Mouse (Mus musculus) neural tube, embryonic 13.5 days (tissue): ENCODE data around the gene Dtl. TPM values are rescaled to one million over a fixed set of nuclear protein-coding genes. Genes with fewer than 3 reads are reported as not detected.

Source experiments
- ATAC-seq: fragments of 200-750 bp; cut with Nextera tagmentation; 2 replicates; pipeline ENCODE4 v1.8.0; 2017; ENCODE audit warnings: low read depth, mild to moderate bottlenecking, moderate TSS enrichment, moderate library complexity
- H3K27ac ChIP-seq: fragments of 300-500 bp; sonication (generic); replicated peaks from 2 replicates; pipeline ENCODE4 v1.5.1; 2015; ENCODE audit warnings: moderate library complexity, mild to moderate bottlenecking, inconsistent platforms
- H3K27me3 ChIP-seq: fragments of 300-500 bp; sonication (generic); 2 replicates; pipeline ENCODE4 v1.6.1; 2015; ENCODE audit warnings: mild to moderate bottlenecking, inconsistent platforms
- H3K36me3 ChIP-seq: fragments of 300-500 bp; sonication (generic); 2 replicates; pipeline ENCODE4 v1.6.1; 2015; ENCODE audit warnings: mild to moderate bottlenecking, inconsistent platforms
- H3K4me1 ChIP-seq: fragments of 300-500 bp; sonication (generic); replicated peaks from 2 replicates; pipeline ENCODE4 v1.6.1; 2015; ENCODE audit warnings: inconsistent platforms
- H3K4me2 ChIP-seq: fragments of 300-500 bp; sonication (generic); 2 replicates; pipeline ENCODE4 v1.6.1; 2015; ENCODE audit warnings: inconsistent platforms, mild to moderate bottlenecking, moderate library complexity
- H3K4me3 ChIP-seq: fragments of 300-500 bp; sonication (generic); 2 replicates; pipeline ENCODE4 v1.5.1; 2015; ENCODE audit warnings: mild to moderate bottlenecking, inconsistent platforms
- H3K9ac ChIP-seq: fragments of 300-500 bp; sonication (generic); 2 replicates; pipeline ENCODE4 v1.6.1; 2015; ENCODE audit warnings: moderate library complexity, mild to moderate bottlenecking, inconsistent platforms
- H3K9me3 ChIP-seq: fragments of 300-500 bp; sonication (generic); 2 replicates; pipeline ENCODE4 v1.6.1; 2016; ENCODE audit warnings: inconsistent platforms
- WGBS: fragments of 180-500 bp; shearing (Covaris S2); methylation state at CpG from one replicate; pipeline ENCODE4 v1.1.7; 2015; 5-methylcytosine and 5-hydroxymethylcytosine counted together
- polyA plus RNA-seq: library from polyadenylated mRNA; unstranded; fragments of >200 nt; fragmentation: Nextera tagmentation; extraction: Ambion mirVana; gene quantifications from 2 replicates; pipeline ENCODE4 v1.2.1, GENCODE M21; 2015

The Dtl gene
- polyA plus RNA-seq, 1 experiment from 2014 or later, result 6.5 TPM

GRCm38 (mm10) chr1:191513195-191513594 is 62.1 kb downstream of the Dtl start:
- Histone ChIP-seq H3K4me3 (no peak overlapping the region), H3K9ac (no peak overlapping the region), H3K27me3 (no peaks in the 10 kb centered on the region), H3K9me3 (no peaks in the 10 kb centered on the region), H3K36me3 (no peaks in the 10 kb centered on the region), H3K4me1 (no peaks in the 10 kb centered on the region), H3K4me2 (no peak overlapping the region), H3K27ac (no peak overlapping the region)
- WGBS, result 89% methylated on average over 4 of the region's 4 CpGs
- ATAC-seq, result no peak

- no peak overlapping the region for H3K4me3 ChIP-seq
Measured at GRCm38 (mm10) chr1:191512383-191512782, 63.0 kb downstream of the Dtl start.

DNA sequence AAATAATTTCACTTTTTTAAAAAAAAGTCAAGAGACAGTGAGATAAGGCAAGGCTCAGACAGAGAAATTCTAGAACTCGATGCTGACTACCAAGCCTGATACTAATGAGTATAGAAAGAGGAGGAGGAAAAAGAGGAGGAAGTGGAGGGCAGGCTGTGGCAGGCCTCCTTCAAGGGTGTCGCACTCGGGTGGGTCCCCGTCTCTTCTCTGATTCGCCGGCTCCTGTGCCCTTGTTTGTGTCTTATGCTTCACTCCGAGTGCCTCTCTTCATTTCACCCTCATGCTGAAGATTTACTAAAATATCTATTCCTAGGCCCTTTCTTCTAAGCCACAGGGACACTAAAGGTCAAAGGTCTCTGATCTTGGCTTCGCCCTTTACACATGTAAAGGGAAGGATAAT is 63.8 kb downstream of the Dtl start:
- Histone ChIP-seq H3K27ac (no peak overlapping the region), H3K36me3 (no peaks in the 10 kb centered on the region), H3K4me3 (no peak overlapping the region), H3K4me2 (no peak overlapping the region), H3K9me3 (no peaks in the 10 kb centered on the region), H3K27me3 (no peaks in the 10 kb centered on the region), H3K4me1 (no peaks in the 10 kb centered on the region), H3K9ac (no peak overlapping the region)
- 87% methylated on average over 8 of the region's 8 CpGs for WGBS
- no peak for ATAC-seq

More at GRCm38 (mm10) chr1:191512383-191512782, 63.0 kb downstream of the Dtl start:
- no peaks in the 10 kb centered on the region for H3K4me1 ChIP-seq
- no peaks in the 10 kb centered on the region for H3K27me3 ChIP-seq
- no peak overlapping the region for H3K4me2 ChIP-seq
- H3K27ac ChIP-seq, result no peak overlapping the region
- H3K9me3 ChIP-seq, result no peaks in the 10 kb centered on the region
- no peak overlapping the region for H3K9ac ChIP-seq
- WGBS, result 85% methylated on average over 4 of the region's 4 CpGs
- H3K36me3 ChIP-seq, result no peaks in the 10 kb centered on the region
- ATAC-seq, result no peak

- H3K27me3 ChIP-seq, result no peaks in the 10 kb centered on the region
- 76% methylated on average over 3 of the region's 3 CpGs for WGBS
- no peaks in the 10 kb centered on the region for H3K9me3 ChIP-seq
- H3K4me2 ChIP-seq, result no peak overlapping the region
- H3K4me1 ChIP-seq, result no peaks in the 10 kb centered on the region
- no peak overlapping the region for H3K9ac ChIP-seq
- ATAC-seq, result no peak
- no peaks in the 10 kb centered on the region for H3K36me3 ChIP-seq
- no peak overlapping the region for H3K27ac ChIP-seq
- H3K4me3 ChIP-seq, result no peak overlapping the region
Measured at GRCm38 (mm10) chr1:191509865-191510264, 65.5 kb downstream of the Dtl start.

GRCm38 (mm10) chr1:191509131-191509530 is 66.2 kb downstream of the Dtl start:
- Histone ChIP-seq H3K27ac (no peak overlapping the region), H3K9me3 (no peaks in the 10 kb centered on the region), H3K9ac (no peak overlapping the region), H3K36me3 (no peaks in the 10 kb centered on the region), H3K27me3 (no peaks in the 10 kb centered on the region), H3K4me3 (no peak overlapping the region), H3K4me2 (no peak overlapping the region), H3K4me1 (no peaks in the 10 kb centered on the region)
- 91% methylated on average over 6 of the region's 6 CpGs for WGBS
- no peak for ATAC-seq

DNA sequence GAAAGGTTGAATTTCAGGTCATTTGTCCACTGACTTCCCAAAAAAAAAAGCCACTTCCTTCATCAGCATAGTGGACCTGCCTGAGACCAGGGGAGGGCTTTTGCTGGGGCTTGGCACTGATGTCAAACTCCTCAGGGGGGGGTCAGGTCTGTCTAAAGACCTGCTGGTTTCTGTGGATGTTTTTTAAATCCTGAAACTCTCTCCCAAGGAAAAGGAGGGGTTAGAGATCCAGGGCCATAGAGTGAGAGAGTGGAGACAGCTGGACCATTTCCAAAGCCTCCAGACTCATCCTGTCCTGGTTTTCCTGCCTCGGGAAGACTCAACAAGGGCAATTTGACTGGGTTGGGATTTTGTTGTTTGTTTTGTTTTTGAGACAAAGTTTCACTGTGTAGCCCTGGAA is 68.6 kb downstream of the Dtl start:
- Histone ChIP-seq H3K9me3 (no peaks in the 10 kb centered on the region), H3K27ac (no peak overlapping the region), H3K27me3 (no peaks in the 10 kb centered on the region), H3K9ac (no peak overlapping the region), H3K36me3 (no peaks in the 10 kb centered on the region), H3K4me2 (no peak overlapping the region), H3K4me1 (no peaks in the 10 kb centered on the region), H3K4me3 (no peak overlapping the region)
- WGBS, result 72% methylated on average over 1 of the region's 1 CpGs
- ATAC-seq, result no peak

DNA sequence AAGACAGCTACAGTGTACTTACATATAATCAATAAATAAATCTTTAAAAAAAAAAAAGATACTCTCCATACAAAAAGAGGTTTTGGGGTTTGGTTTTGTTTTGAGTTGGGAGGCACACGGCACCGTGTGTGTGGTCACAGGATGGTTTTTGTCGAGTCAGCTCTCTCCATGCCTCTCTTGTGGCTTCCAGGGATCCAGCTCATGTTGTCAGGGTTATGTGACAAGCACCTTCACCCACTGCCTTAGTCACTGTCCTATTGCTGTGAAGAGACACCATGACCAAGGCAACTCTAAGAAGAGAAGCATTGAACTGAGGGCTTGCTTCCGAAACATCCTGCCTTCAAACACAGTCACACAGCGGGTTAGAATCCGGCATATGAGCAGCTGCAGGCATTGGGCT is 75.7 kb downstream of the Dtl start:
- Histone ChIP-seq H3K27me3 (no peaks in the 10 kb centered on the region), H3K9me3 (no peaks in the 10 kb centered on the region), H3K4me1 (peaks cover 8% of the 10 kb centered on the region), H3K4me3 (no peak overlapping the region), H3K4me2 (no peak overlapping the region), H3K36me3 (no peaks in the 10 kb centered on the region), H3K9ac (no peak overlapping the region), H3K27ac (no peak overlapping the region)
- WGBS, result 95% methylated on average over 6 of the region's 6 CpGs
- no peak for ATAC-seq

GRCm38 (mm10) chr1:191498271-191498955 is 76.9 kb downstream of the Dtl start:
- no peak overlapping the region for H3K27ac ChIP-seq
- H3K4me2 ChIP-seq, result no peak overlapping the region
- no peak for ATAC-seq
- no peaks in the 10 kb centered on the region for H3K36me3 ChIP-seq
- peaks cover 8% of the 10 kb centered on the region for H3K4me1 ChIP-seq
- no peaks in the 10 kb centered on the region for H3K9me3 ChIP-seq
- H3K27me3 ChIP-seq, result no peaks in the 10 kb centered on the region
- 82% methylated on average over 14 of the region's 14 CpGs for WGBS
- no peak overlapping the region for H3K4me3 ChIP-seq
- H3K9ac ChIP-seq, result no peak overlapping the region

- no peaks in the 10 kb centered on the region for H3K27me3 ChIP-seq
- H3K4me2 ChIP-seq, result no peak overlapping the region
- H3K4me1 ChIP-seq, result peaks cover 8% of the 10 kb centered on the region
- no peaks in the 10 kb centered on the region for H3K9me3 ChIP-seq
- no peak overlapping the region for H3K27ac ChIP-seq
- ATAC-seq, result no peak
- no peak overlapping the region for H3K9ac ChIP-seq
- H3K4me3 ChIP-seq, result no peak overlapping the region
- H3K36me3 ChIP-seq, result no peaks in the 10 kb centered on the region
- WGBS, result 84% methylated on average over 1 of the region's 1 CpGs
Measured at GRCm38 (mm10) chr1:191496676-191497075, 78.7 kb downstream of the Dtl start.

- H3K4me3 ChIP-seq, result no peak overlapping the region
- H3K27ac ChIP-seq, result no peak overlapping the region
- no peaks in the 10 kb centered on the region for H3K36me3 ChIP-seq
- no peak overlapping the region for H3K4me2 ChIP-seq
- H3K9me3 ChIP-seq, result no peaks in the 10 kb centered on the region
- no peak for ATAC-seq
- no peaks in the 10 kb centered on the region for H3K27me3 ChIP-seq
- H3K4me1 ChIP-seq, result peaks cover 8% of the 10 kb centered on the region
- 54% methylated on average over 10 of the region's 10 CpGs for WGBS
- H3K9ac ChIP-seq, result no peak overlapping the region
Measured at GRCm38 (mm10) chr1:191495051-191495467, 80.3 kb downstream of the Dtl start.

- no peaks in the 10 kb centered on the region for H3K27me3 ChIP-seq
- no peaks in the 10 kb centered on the region for H3K36me3 ChIP-seq
- H3K27ac ChIP-seq, result no peak overlapping the region
- no peak overlapping the region for H3K9ac ChIP-seq
- no peak overlapping the region for H3K4me2 ChIP-seq
- H3K9me3 ChIP-seq, result no peaks in the 10 kb centered on the region
- no peak for ATAC-seq
- H3K4me3 ChIP-seq, result no peak overlapping the region
- WGBS, result 65% methylated on average over 2 of the region's 2 CpGs
- H3K4me1 ChIP-seq, result peaks cover 8% of the 10 kb centered on the region
Measured at GRCm38 (mm10) chr1:191494303-191494655, 81.1 kb downstream of the Dtl start.

DNA sequence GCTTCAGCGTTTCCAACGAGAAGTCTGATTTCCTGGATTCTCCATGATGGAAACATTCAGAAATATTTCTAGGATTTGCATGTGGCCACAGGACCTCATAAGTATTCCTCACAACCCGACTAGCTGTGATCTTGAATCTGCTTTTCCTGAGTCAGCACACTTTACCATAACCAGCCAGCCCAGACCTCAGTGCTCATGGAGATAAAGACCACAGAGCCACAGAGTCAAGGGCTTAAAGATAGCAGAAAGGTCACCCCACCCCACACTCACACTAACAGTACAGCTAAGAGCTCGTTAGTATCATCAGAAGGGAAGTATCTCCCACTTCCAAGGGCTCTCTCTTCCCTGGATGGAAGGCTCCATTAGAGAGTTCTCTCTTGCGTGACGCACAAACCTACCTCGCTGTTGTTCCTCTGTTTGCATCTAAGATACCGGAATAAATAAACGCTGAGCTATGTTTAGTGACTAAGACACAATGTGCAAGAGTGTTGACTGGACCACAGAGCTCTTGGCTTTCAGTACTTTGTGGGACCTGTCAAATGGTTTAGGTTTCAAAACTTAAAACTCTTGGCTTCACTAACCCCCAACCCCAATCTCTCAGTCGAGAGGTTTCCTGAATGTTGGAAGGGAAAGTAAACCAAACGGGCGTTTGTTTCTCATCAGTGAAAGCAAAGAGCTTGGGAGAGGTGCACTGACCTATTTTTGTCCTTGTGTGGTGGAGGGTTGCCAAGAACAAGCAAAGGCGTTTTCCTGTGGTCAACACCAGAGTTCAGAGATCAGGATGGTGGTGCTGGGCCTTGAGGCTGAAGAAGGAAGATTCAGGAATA is 81.7 kb downstream of the Dtl start:
- no peak overlapping the region for H3K27ac ChIP-seq
- no peaks in the 10 kb centered on the region for H3K9me3 ChIP-seq
- no peaks in the 10 kb centered on the region for H3K27me3 ChIP-seq
- WGBS, result 87% methylated on average over 13 of the region's 13 CpGs
- H3K4me3 ChIP-seq, result no peak overlapping the region
- H3K36me3 ChIP-seq, result no peaks in the 10 kb centered on the region
- H3K4me2 ChIP-seq, result no peak overlapping the region
- no peak for ATAC-seq
- peaks cover 8% of the 10 kb centered on the region for H3K4me1 ChIP-seq
- H3K9ac ChIP-seq, result no peak overlapping the region
